Mouse (Mus musculus) ES-E14 (cell line): Measurements from ENCODE around the gene Ift172. TPM values are rescaled to one million over a fixed set of nuclear protein-coding genes. Genes with fewer than 3 reads are reported as not detected.

Source experiments
- DNase-seq: peaks from one replicate; pipeline ENCODE4 v3.0.0-alpha.2; 2013; ENCODE audit warnings: low read depth, low spot score
- H3K27ac ChIP-seq: 2 replicates; pipeline ENCODE4 v1.5.1; 2012; ENCODE audit warnings: low read depth, mild to moderate bottlenecking, low read length, moderate library complexity, mixed read lengths; ENCODE audit not compliant: poor library complexity, insufficient read depth, severe bottlenecking
- H3K36me3 ChIP-seq: 2 replicates; pipeline ENCODE4 v1.6.1; 2012; ENCODE audit warnings: mild to moderate bottlenecking, low read length, moderate library complexity, mixed read lengths; ENCODE audit not compliant: control insufficient read depth, poor library complexity, insufficient read depth, severe bottlenecking
- H3K4me1 ChIP-seq, 2 experiments: fragments of 150-350 bp in 1 of 2; sonication (generic) in 1 of 2; 2 replicates each; pipeline ENCODE4 v1.6.1; 2012; ENCODE audit warnings: low read length in 2 of 2, mild to moderate bottlenecking in 1 of 2, mixed read lengths in 1 of 2; ENCODE audit not compliant: control insufficient read depth in 2 of 2, insufficient read depth in 2 of 2, poor library complexity in 1 of 2
- H3K4me3 ChIP-seq, 2 experiments: fragments of 150-350 bp in 1 of 2; sonication (generic) in 1 of 2; 2 replicates each; pipeline ENCODE4 v1.5.1; 2012; ENCODE audit warnings: low read length in 2 of 2, low read depth in 1 of 2, mild to moderate bottlenecking in 1 of 2, mixed read lengths in 1 of 2; ENCODE audit not compliant: insufficient read depth in 1 of 2, poor library complexity in 1 of 2, severe bottlenecking in 1 of 2
- H3K9ac ChIP-seq: 2 replicates; pipeline ENCODE4 v1.6.1; 2012; ENCODE audit warnings: low read depth, mild to moderate bottlenecking, low read length, mixed read lengths; ENCODE audit not compliant: poor library complexity, insufficient read depth, severe bottlenecking
- H3K9me3 ChIP-seq: fragments of 150-350 bp; sonication (generic); 2 replicates; pipeline ENCODE4 v1.6.1; 2012; ENCODE audit warnings: low read depth, mild to moderate bottlenecking, low read length; ENCODE audit not compliant: control insufficient read depth, insufficient read depth
- CHD2 ChIP-seq: IDR thresholded peaks from 2 replicates; pipeline ENCODE4 v1.6.1; 2014; ENCODE audit warnings: mild to moderate bottlenecking, low read depth, low read length, inconsistent platforms
- HCFC1 ChIP-seq: IDR thresholded peaks from 2 replicates; pipeline ENCODE4 v1.6.1; 2012; ENCODE audit warnings: low read length, inconsistent platforms, borderline replicate concordance; ENCODE audit not compliant: insufficient read depth
- MAFK ChIP-seq: IDR thresholded peaks from 2 replicates; pipeline ENCODE4 v1.6.1; 2014; ENCODE audit warnings: mild to moderate bottlenecking, low read depth, low read length, inconsistent platforms; ENCODE audit not compliant: insufficient read depth
- ZC3H11A ChIP-seq: IDR thresholded peaks from 2 replicates; pipeline ENCODE4 v1.6.1; 2012; ENCODE audit warnings: low read depth, mild to moderate bottlenecking, inconsistent platforms, low read length, borderline replicate concordance
- ZNF384 ChIP-seq: IDR thresholded peaks from 2 replicates; pipeline ENCODE4 v1.6.1; 2012; ENCODE audit warnings: low read depth, low read length, inconsistent platforms
- in situ Hi-C, 2 experiments: fragments of 600-800 bp; cut with MboI; formaldehyde crosslinking; loops; one replicate each; pipeline ENCODE4 v1.15.1; 2025; ENCODE audit warnings: low sequenced_read_pairs in 2 of 2, inconsistent platforms in 1 of 2; ENCODE audit not compliant: unreplicated experiment in 2 of 2
- total RNA-seq: library from RNA; depleted of rRNA; stranded (reverse); fragments of 300-350 nt; gene quantifications from 2 replicates; pipeline ENCODE4 v1.2.3, GENCODE M21; 2012

Gene Ift172
- total RNA-seq, 1 experiment, result 26.9 TPM

GRCm38 (mm10) chr5:31241522-31242034, 49.3 kb downstream of the Ift172 start:
- H3K4me1 ChIP-seq, result peaks cover 0 to 4% of the 10 kb centered on the region in 2 experiments; a peak in 1 of 4 replicates
- H3K27ac ChIP-seq, result no peak overlapping the region
- in situ Hi-C loops, result no loop called here

GRCm38 (mm10) chr5:31240637-31241521, 50.0 kb downstream of the Ift172 start, which contains the start of the genes Nrbp1 and Gm9970:
Gene Nrbp1 (plus strand): TSS chr5:31240864.
Gene Gm9970 (minus strand): TSS chr5:31241232.
- peak within 1 kb of the TSS; percentile 77 for H3K9ac ChIP-seq
- TF ChIP-seq ZNF384, result no peak
- TF ChIP-seq MAFK, result no peak
- no peak for TF ChIP-seq CHD2
- 0 out of 2 replicates have a peak, but pooled peaks have one; percentile 33 for TF ChIP-seq HCFC1
- TF ChIP-seq ZC3H11A, result no peak
- in situ Hi-C loops, result no loop called here
- H3K4me3 ChIP-seq, result peak within 1 kb of the TSS; percentile 75 to 93
- H3K4me1 ChIP-seq, result peaks cover 0 to 4% of the 10 kb centered on the region in 2 experiments; a peak in 1 of 4 replicates
- H3K9me3 ChIP-seq, result no peaks in the 10 kb centered on the region
- peak; percentile 89 for DNase-seq
- peaks cover 4% of the 10 kb centered on the region for H3K36me3 ChIP-seq
- peak within 1 kb of the TSS; percentile 20; the same call in 1 of the 2 replicates for H3K27ac ChIP-seq

More at GRCm38 (mm10) chr5:31241522-31242034, 49.3 kb downstream of the Ift172 start:
- peak overlapping the region; percentile 61; the same call in 1 of the 2 replicates for H3K9ac ChIP-seq
- peak overlapping the region; percentile 75 to 93 for H3K4me3 ChIP-seq
- no peaks in the 10 kb centered on the region for H3K9me3 ChIP-seq
- no peak for DNase-seq
- no peak for TF ChIP-seq ZNF384
- TF ChIP-seq ZC3H11A, result no peak
- no peak for TF ChIP-seq CHD2
- no peak for TF ChIP-seq MAFK
- no peak for TF ChIP-seq HCFC1
- peaks cover 4% of the 10 kb centered on the region for H3K36me3 ChIP-seq

DNA sequence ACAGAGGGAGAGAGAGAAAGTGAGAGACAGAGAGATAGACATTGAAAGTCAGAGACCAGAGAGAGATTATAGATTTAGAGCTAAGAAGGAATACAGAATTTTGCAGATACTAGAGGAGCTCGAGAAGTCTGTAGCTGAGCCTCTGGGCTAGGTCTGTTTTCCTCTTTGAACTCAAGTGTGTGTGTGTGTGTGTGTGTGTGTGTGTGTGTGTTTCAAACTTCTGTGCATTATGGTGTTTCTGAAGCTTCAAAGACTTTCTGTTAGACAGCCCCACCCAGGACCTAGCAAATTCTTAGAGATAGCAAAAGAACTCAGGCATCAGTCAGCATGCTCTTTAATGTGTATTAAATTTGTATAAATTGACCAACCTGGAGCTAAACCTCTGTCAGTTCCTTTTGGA, 64.3 kb downstream of the Ift172 start:
- no peak overlapping the region for H3K9ac ChIP-seq
- H3K36me3 ChIP-seq, result no peaks in the 10 kb centered on the region
- H3K4me3 ChIP-seq, result no peak overlapping the region
- no peak overlapping the region for H3K27ac ChIP-seq
- H3K4me1 ChIP-seq, result no peaks in the 10 kb centered on the region
- TF ChIP-seq MAFK, result no peak
- TF ChIP-seq ZNF384, result no peak
- TF ChIP-seq HCFC1, result no peak
- TF ChIP-seq CHD2, result no peak
- TF ChIP-seq ZC3H11A, result no peak
- H3K9me3 ChIP-seq, result no peaks in the 10 kb centered on the region
- in situ Hi-C loops, result no loop called here
- DNase-seq, result no peak

GRCm38 (mm10) chr5:31222696-31223095, 68.2 kb downstream of the Ift172 start:
- DNase-seq, result no peak
- H3K36me3 ChIP-seq, result no peaks in the 10 kb centered on the region
- H3K4me3 ChIP-seq, result no peak overlapping the region
- TF ChIP-seq MAFK, result no peak
- TF ChIP-seq ZC3H11A, result no peak
- no peak for TF ChIP-seq CHD2
- TF ChIP-seq HCFC1, result no peak
- TF ChIP-seq ZNF384, result no peak
- H3K4me1 ChIP-seq, result peaks cover 0 to 3% of the 10 kb centered on the region in 2 experiments; a peak in 1 of 4 replicates
- H3K9ac ChIP-seq, result no peak overlapping the region
- in situ Hi-C loops, result no loop called here
- no peaks in the 10 kb centered on the region for H3K9me3 ChIP-seq
- H3K27ac ChIP-seq, result no peak overlapping the region
